Mouse (Mus musculus) forebrain, embryonic 16.5 days (tissue): ENCODE measurements at regions not wholly inside any gene's neighbourhood (a gene's known extent, or its start where the extent isn't known, plus 50 kb on each side); places are given as distances from the start of the nearest gene placed in this dataset.
A peak's percentile ranks its signal among the peaks of the same experiment; 100 is the strongest.
"Not testable (repeated sequence)": the region's sequence is repeated elsewhere in the genome, so short reads cannot be mapped to it uniquely, and the experiment has no call there.

Experiments
- ATAC-seq: fragments of 200-750 bp; cut with Nextera tagmentation; 2 replicates; pipeline ENCODE4 v1.8.0; 2017; ENCODE audit warnings: mild to moderate bottlenecking, moderate library complexity
- H3K27ac ChIP-seq: fragments of 300-500 bp; sonication (generic); 2 replicates; pipeline ENCODE4 v1.5.1; 2014; ENCODE audit warnings: low read length, control low read depth
- H3K27me3 ChIP-seq: fragments of 300-500 bp; sonication (generic); replicated peaks from 2 replicates; pipeline ENCODE4 v1.6.1; 2014; ENCODE audit warnings: low read length; ENCODE audit not compliant: control insufficient read depth, insufficient read depth
- H3K36me3 ChIP-seq: fragments of 300-500 bp; sonication (generic); 2 replicates; pipeline ENCODE4 v1.6.1; 2014; ENCODE audit not compliant: control insufficient read depth, insufficient read depth
- H3K4me1 ChIP-seq: fragments of 300-500 bp; sonication (generic); replicated peaks from 2 replicates; pipeline ENCODE4 v1.6.1; 2014; ENCODE audit warnings: low read length; ENCODE audit not compliant: control insufficient read depth, insufficient read depth
- H3K4me2 ChIP-seq: fragments of 300-500 bp; sonication (generic); 2 replicates; pipeline ENCODE4 v1.6.1; 2014; ENCODE audit warnings: mild to moderate bottlenecking, low read length, control low read depth
- H3K4me3 ChIP-seq: fragments of 300-500 bp; sonication (generic); replicated peaks from 2 replicates; pipeline ENCODE4 v1.5.1; 2014; ENCODE audit warnings: mild to moderate bottlenecking, low read length, control low read depth
- H3K9ac ChIP-seq: fragments of 300-500 bp; sonication (generic); replicated peaks from 2 replicates; pipeline ENCODE4 v1.6.1; 2014; ENCODE audit warnings: low read depth, low read length, control low read depth
- H3K9me3 ChIP-seq: fragments of 300-500 bp; sonication (generic); 2 replicates; pipeline ENCODE4 v1.6.1; 2016; ENCODE audit warnings: low read length; ENCODE audit not compliant: control insufficient read depth
- WGBS: fragments of 180-500 bp; shearing (Covaris S2); extraction: QIAGEN DNeasy Blood & Tissue Kit; methylation state at CpG from one replicate; pipeline ENCODE4 v1.1.7; 2014; 5-methylcytosine and 5-hydroxymethylcytosine counted together

- Histone ChIP-seq H3K9me3 (no peaks in the 10 kb centered on the region), H3K27ac (no peak overlapping the region), H3K9ac (no peak overlapping the region), H3K4me1 (no peaks in the 10 kb centered on the region; the same call in 1 of the 2 replicates), H3K4me2 (no peak overlapping the region), H3K36me3 (no peaks in the 10 kb centered on the region), H3K27me3 (no peaks in the 10 kb centered on the region), H3K4me3 (no peak overlapping the region)
- no peak for ATAC-seq
- 62% methylated on average over 7 of the region's 7 CpGs for WGBS
Measured at GRCm38 (mm10) chr3:7008671-7009217, 388.5 kb upstream of the 1700008P02Rik start.

GRCm38 (mm10) chr3:7007811-7008359, 387.6 kb upstream of the 1700008P02Rik start:
- Histone ChIP-seq H3K27me3 (no peaks in the 10 kb centered on the region), H3K9ac (no peak overlapping the region), H3K4me3 (no peak overlapping the region), H3K36me3 (no peaks in the 10 kb centered on the region), H3K27ac (no peak overlapping the region), H3K9me3 (no peaks in the 10 kb centered on the region), H3K4me2 (no peak overlapping the region), H3K4me1 (no peaks in the 10 kb centered on the region)
- peak; percentile 21; the same call in 1 of the 2 replicates for ATAC-seq
- 45% methylated on average over 5 of the region's 5 CpGs for WGBS

- whole genome bisulfite sequencing, result 96% methylated on average over 5 of the region's 5 CpGs
- not testable (repeated sequence) for H3K36me3 ChIP-seq, H3K27me3 ChIP-seq, H3K4me3 ChIP-seq, H3K4me2 ChIP-seq, H3K4me1 ChIP-seq, ATAC-seq, H3K9me3 ChIP-seq, H3K9ac ChIP-seq, H3K27ac ChIP-seq
Measured at GRCm38 (mm10) chr3:6991735-6992134, 371.5 kb upstream of the 1700008P02Rik start.

GRCm38 (mm10) chr3:6984918-6985317, 364.7 kb upstream of the 1700008P02Rik start:
- Histone ChIP-seq H3K4me2 (no peak overlapping the region), H3K27ac (no peak overlapping the region), H3K9ac (no peak overlapping the region), H3K4me1 (no peaks in the 10 kb centered on the region), H3K27me3 (no peaks in the 10 kb centered on the region), H3K4me3 (no peak overlapping the region), H3K9me3 (no peaks in the 10 kb centered on the region), H3K36me3 (no peaks in the 10 kb centered on the region)
- ATAC-seq, result no peak
- WGBS, result 98% methylated on average over 4 of the region's 4 CpGs

- no peak for ATAC-seq
- Histone ChIP-seq H3K9me3 (no peaks in the 10 kb centered on the region), H3K4me2 (no peak overlapping the region), H3K4me3 (no peak overlapping the region), H3K4me1 (no peaks in the 10 kb centered on the region), H3K27me3 (no peaks in the 10 kb centered on the region), H3K9ac (no peak overlapping the region), H3K27ac (no peak overlapping the region), H3K36me3 (no peaks in the 10 kb centered on the region)
- 87% methylated on average over 7 of the region's 7 CpGs for WGBS
Measured at GRCm38 (mm10) chr3:6957681-6958080, 337.4 kb upstream of the 1700008P02Rik start.

GRCm38 (mm10) chr3:6932535-6933103, 312.4 kb upstream of the 1700008P02Rik start:
- WGBS, result 84% methylated on average over 4 of the region's 4 CpGs
- Histone ChIP-seq H3K36me3 (no peaks in the 10 kb centered on the region), H3K4me2 (no peak overlapping the region), H3K9me3 (no peaks in the 10 kb centered on the region), H3K4me1 (no peaks in the 10 kb centered on the region), H3K9ac (no peak overlapping the region), H3K27ac (no peak overlapping the region), H3K27me3 (no peaks in the 10 kb centered on the region), H3K4me3 (no peak overlapping the region)
- no peak for ATAC-seq

- ATAC-seq, result no peak
- Histone ChIP-seq H3K4me1 (no peaks in the 10 kb centered on the region), H3K9me3 (no peaks in the 10 kb centered on the region), H3K9ac (no peak overlapping the region), H3K4me3 (no peak overlapping the region), H3K27me3 (no peaks in the 10 kb centered on the region), H3K36me3 (no peaks in the 10 kb centered on the region), H3K27ac (no peak overlapping the region), H3K4me2 (no peak overlapping the region)
- 75% methylated on average over 1 of the region's 1 CpGs for WGBS
Measured at GRCm38 (mm10) chr3:6926737-6927136, 306.5 kb upstream of the 1700008P02Rik start.

GRCm38 (mm10) chr3:6922647-6923046, 302.4 kb upstream of the 1700008P02Rik start:
- WGBS, result 52% methylated on average over 2 of the region's 2 CpGs
- not testable (repeated sequence) for H3K9me3 ChIP-seq, H3K4me1 ChIP-seq, H3K27me3 ChIP-seq, H3K27ac ChIP-seq, H3K4me2 ChIP-seq, H3K36me3 ChIP-seq, ATAC-seq, H3K4me3 ChIP-seq, H3K9ac ChIP-seq

- Histone ChIP-seq H3K4me2 (no peak overlapping the region), H3K27ac (no peak overlapping the region), H3K4me1 (no peaks in the 10 kb centered on the region), H3K4me3 (no peak overlapping the region), H3K36me3 (no peaks in the 10 kb centered on the region), H3K27me3 (no peaks in the 10 kb centered on the region), H3K9me3 (no peaks in the 10 kb centered on the region), H3K9ac (no peak overlapping the region)
- no peak for ATAC-seq
- 90% methylated on average over 3 of the region's 3 CpGs for WGBS
Measured at GRCm38 (mm10) chr3:6920253-6920652, 300.0 kb upstream of the 1700008P02Rik start.
